Mouse (Mus musculus): ENCODE measurements at regions not wholly inside any gene's neighbourhood (a gene's known extent, or its start where the extent isn't known, plus 50 kb on each side); places are given as distances from the start of the nearest gene placed in this dataset.
"Not testable (repeated sequence)": the region's sequence is repeated elsewhere in the genome, so short reads cannot be mapped to it uniquely, and the experiment has no call there.

DNA sequence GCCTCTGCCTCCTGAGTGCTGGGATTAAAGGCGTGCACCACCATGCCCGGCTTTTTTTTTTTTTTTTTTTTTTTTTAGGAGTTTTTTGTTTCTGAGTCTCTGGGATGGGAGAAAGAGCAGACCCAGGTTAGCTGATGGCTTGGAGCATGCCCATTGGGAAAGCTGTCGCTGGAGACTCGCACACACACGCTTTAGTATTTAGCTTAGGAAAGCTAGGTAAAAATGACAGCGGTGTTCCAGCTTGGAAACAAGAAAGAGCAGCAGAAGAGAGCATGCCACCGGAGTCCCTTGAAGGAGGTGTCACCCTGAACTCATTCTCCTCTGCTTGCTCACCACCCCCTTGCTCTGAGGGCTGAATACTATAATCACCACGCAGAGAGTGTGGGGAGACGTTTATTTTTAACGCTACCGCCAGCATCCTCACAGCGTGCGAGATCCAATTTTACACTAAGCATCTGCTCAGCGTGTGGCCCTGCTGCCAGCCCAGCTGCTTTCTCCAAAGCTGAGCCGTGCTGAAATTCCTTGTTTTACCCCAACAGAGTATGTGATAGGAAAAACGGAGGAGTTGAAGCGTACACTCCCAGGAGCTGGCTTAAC is 95.9 kb upstream of the Map3k1 start:
- peak; percentile 84 to 95 for DNase-seq (ENCODE audit: low spot score in 2 of 2)

DNA sequence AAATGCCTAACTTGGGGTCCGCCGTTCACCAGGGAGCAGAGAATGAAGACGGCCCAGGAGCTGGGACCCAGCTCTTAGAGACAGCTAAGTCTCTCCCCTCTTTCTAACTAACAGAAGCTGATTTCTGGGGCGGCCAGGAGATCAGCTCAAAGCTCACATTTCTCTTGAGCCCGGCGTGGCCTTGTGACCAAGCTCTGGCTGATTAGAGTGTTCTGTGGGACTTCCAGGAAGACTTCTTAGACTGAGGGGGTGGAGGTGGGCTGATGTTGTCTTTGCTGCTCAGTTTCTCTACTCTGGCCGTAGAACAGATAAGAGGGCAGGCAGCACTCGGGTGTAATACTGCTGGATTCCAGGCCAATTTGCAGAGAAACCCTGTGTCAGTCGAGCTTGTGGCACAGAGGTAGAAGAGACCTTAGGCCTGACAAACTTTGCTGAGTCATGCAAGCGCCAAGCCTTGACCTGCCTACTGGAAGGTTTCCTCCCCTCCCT is 96.5 kb upstream of the Map3k1 start:
- no peak for DNase-seq (ENCODE audit: low spot score in 2 of 2)

DNA sequence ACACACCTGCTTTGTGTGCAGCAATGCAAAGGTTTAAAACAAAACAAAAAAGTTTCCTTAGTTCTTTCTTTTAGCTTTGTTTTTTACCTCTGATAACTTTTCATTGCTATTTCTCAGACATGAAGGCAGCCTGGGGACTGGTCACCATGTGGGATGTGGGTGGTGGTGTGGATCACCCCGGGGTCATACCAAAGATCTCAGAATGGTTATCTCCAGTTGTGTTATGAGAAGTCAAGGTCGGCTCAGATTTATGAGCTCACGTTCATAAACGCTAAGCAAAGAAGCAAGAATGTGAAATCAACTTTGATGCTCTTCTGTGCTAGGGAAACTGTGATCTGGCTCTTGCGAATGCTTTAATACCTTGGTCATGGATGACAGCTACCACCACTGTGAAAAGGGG is 102.3 kb upstream of the Map3k1 start:
- DNase-seq (ENCODE audit: low spot score in 2 of 2), result no peak

DNA sequence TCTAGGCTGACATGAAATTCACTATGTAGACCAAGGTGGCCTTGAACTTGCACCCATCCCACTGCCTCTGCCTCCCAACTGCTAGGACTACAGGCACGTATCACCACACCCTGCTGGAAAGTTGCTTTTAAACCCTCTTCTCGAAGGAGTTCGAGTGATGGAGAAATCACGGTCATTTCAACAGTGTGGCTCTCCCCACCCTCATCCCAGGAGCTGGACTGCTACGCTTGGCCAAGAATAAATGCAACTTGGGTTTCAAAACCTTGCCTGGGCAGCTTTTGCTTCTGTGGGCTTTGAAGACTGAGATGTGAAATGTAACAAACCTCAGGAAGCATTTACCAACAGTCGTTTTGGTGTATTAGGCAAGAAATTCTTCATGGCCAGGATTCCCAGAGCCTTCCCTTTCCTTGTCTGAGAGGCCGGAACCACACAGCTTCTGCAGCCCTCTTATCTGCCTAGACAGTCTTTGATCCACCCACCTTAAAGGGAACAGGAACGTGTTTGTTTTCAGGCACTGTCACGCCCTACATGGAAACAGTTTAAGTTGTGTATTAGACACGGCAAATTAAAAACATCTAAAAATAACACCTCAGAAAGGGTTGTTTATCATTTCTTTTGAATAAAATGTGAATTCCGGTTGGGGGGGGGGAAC is 103.0 kb upstream of the Map3k1 start:
- no peak for DNase-seq (ENCODE audit: low spot score in 2 of 2)

DNA sequence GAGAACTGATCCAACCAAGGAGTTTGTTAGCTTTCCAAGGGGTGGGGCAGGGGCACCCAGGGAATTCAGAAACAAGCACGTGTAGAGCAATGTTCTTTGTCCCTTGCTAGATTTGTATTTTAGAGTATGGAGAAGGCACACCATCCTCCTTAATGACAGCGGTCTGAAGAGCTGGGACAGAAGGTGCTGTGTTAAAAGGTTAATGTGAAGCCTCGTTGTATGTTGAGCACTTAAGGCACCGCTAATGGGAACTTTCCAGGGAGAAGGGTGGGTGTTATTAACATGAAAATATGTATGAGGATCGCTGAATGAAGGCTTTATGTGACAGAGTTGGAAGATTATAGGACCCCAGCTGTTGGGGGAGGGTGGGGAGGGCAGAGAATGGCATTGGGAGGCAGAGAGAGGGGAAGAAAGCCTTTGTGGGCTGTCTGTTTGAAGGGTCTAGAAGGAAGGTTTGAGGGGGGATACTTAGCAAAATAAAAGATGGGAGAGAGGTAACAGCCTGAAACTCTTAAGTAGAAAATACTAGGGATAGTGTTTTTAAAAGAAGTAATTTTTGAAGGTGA is 105.6 kb upstream of the Map3k1 start:
- no peak for DNase-seq (ENCODE audit: low spot score in 2 of 2)

DNA sequence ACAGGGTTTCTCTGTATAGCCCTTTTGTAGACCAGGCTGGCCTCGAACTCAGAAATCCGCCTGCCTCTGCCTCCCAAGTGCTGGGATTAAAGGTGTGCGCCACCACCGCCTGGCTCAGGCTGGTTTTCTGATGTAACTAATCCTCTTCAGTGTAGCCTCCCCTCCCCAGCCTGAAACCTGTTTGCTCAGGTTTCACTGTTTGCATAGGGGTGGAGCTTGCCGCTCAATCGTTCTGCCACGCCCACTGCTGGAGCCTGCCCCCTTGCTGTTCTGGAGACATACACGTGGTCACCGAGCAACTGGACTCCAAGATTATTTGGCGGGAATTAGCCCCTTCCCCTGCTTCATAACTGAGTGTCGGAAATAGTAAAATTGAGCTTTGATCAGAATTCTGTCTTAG is 110.6 kb upstream of the Map3k1 start:
- not testable (repeated sequence) for DNase-seq (ENCODE audit: low spot score in 2 of 2)

DNA sequence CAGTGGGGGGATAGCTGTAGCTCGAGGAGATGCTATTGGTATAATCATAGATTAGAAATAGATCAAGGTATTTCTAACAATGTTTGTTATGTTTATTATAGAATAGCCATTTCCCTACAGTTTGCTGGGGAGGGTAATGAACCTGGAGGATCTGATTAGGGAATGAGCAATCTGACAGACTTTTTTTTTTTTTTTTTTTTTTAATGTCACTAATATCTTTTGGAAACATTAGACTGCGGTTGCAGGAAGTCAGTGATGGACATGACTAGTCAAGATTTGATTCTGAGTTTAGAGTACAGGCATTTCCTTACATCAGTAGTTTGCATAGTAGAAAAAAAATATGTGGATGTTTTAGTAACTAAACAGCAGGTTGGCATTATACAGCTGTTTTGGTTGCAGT is 111.7 kb upstream of the Map3k1 start:
- DNase-seq (ENCODE audit: low spot score in 2 of 2), result no peak

DNA sequence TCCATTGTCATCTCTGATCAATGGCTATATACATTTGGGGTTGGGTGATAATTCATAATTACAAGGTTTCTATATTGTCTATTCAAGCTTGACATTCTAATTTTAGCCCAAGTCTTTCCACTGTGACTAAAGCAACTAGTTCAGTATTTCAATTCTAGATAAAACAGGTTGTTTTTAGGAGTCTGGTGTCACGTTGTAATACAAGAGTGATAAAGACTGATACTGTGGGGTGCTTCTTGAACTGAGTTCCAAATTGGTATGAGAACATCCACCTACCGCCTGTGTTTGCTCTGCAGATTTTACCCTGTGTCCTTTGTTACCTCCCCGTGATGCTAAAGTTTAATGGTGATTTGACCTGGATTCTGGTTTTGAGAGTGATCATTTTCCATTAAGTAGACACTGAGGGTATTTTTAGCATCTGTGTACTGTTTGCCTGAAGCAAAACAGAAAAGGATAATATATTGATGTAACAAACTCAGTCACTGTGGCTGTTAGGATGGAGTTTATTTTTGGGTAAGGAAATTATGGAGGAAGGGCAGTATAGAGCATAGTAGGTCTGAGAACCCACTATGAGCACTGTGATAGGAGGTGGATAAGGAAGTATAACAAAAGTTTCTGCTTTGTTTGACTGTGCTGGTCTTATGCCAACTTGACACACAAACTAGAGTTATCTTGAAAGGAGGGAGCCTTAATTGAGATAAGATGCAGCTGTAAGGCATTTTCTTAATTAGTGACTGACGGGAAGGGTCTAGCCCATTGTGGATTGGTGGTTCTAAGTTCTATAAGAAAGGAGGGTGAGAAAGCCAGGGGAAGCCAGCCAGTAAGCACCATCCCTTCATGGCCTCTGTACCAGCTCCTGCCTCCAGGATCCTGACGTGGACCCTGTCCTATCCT is 112.6 kb upstream of the Map3k1 start:
- no peak for DNase-seq (ENCODE audit: low spot score in 2 of 2)

DNA sequence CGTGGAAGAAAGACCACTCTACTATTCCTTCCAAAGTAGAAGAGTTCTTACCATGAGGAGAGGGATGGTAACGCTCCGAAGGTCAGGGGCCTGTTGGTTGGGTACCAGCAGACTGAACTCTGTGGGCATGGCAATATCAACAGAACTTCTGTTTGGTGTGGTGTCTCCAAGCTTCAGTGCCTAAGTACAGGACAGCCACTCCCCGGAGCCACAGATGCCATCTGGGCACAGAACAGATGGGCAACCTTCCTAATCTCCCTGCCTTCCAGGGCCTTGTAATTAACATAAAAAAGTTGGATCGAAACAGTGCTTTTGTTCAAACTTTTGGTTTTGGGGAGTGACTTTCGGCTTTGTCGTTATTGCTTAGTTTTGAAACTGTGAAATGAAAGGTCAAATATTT is 116.6 kb upstream of the Map3k1 start:
- no peak for DNase-seq (ENCODE audit: low spot score in 2 of 2)

DNA sequence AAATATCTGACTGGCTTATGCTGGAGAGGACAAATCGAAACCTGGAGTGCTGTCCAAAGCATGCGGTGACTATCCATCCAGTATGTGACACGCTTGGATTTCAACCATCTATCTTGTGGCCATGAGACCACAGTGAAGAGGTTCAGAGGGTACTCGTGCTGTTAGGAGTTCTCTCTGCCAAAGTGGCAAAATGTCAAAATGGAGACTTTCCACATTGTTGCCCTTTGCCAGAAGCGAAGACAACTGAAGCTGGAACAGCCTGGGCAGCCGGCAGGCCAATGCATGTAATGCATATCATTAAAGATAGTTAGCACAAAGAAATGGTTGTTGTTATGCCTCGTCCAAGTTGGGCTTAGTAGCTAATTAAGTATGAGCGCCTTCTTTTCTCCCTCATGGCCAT is 118.0 kb upstream of the Map3k1 start:
- no peak for DNase-seq (ENCODE audit: low spot score in 2 of 2)

DNA sequence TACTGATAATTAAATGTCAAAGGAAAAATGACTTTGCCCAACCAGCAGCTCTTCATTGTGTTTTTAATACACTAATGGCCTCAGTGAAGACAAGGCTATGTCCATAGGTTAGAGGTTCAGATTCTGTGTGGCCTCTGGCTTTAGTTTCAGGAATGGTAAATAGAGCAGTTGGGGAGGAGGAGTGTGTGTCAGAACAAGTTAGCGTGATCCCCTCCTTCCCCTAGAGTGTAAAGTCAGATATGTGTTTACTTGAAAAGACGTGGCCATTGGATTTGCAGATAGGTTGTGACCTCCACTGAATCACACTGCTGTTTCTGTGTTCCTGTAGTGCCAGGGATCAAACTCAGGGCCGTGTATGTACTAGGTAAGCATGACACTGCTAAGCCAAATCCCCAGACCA is 118.7 kb upstream of the Map3k1 start:
- no peak for DNase-seq (ENCODE audit: low spot score in 2 of 2)

DNA sequence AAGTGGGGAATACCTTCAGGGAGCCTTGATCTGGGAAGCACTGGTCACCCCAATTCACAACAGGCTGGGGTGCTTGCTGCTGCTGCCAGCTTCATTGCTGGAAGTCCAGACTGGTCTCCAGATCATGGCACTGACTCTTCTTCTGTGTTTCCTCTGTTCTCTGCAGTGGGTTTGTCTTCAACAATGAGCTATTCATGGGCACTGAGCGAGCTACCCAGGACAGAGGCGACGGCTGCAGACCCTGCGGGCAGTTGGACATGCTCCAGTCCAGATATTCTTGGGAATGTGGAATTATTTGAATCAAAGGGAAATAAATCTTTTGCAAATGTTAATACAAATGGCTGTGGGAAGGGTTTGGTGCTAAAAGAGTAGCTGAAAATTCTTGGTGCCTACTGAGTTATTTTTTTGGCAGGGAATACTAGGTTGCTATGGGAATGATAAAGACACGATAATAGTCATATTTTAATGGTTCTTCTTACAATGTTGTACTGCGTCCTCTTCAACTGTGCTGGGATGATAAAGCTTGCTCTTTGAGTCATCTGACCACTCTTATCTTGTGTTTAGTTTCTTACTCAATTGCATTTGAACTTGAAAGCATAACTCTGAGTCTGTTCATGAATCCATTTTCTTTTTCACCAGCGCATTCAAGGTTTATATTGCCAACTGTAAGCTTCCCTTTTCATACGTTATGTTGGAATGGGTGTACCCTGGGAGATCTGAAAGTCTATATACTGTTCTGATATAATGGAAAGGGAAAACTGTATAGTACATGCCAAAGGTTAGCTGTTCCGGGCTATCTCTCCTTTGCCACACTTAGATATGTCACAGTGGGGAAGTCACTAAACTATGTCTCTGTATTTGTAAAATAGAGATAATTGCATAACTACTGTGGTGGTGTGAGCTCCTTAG is 120.1 kb upstream of the Map3k1 start:
- DNase-seq (ENCODE audit: low spot score in 2 of 2), result no peak

DNA sequence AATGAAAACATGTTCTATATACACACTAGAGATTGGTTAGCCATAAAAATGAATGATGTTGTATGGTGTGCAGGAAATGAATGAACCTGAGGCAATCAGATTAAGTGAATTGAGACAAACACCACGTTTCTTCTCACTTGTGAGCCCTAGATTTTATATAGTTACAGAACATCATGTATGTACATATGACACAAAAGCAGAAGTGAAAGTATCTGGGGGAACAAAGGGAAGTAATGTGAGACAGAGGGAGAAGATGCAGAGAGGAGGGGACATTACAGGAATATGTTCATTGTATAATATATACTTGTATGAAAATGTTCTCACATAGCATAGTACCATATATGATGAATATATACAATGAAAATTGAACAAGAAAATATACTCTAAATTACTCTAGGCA is 121.1 kb upstream of the Map3k1 start:
- DNase-seq (ENCODE audit: low spot score in 2 of 2), result no peak

DNA sequence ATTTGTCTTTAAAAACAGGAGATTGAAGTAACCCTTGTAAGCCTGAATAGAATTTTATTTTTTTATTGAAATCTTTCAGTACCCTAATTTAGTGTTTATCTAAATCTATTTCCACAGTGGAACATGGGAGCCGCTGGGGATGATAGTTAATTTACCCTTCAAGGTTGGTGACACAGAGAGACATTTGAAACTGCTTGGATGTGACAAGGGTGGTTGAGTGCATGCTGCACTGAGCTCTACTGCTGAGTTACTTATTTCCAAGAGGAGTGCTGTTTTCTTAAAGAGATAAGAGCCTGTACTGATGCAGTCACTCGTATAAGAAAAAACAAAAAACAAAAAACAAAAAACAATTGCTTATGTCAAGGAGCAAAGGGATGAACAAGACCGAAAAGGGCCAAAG is 123.7 kb upstream of the Map3k1 start:
- DNase-seq (ENCODE audit: low spot score in 2 of 2), result no peak

DNA sequence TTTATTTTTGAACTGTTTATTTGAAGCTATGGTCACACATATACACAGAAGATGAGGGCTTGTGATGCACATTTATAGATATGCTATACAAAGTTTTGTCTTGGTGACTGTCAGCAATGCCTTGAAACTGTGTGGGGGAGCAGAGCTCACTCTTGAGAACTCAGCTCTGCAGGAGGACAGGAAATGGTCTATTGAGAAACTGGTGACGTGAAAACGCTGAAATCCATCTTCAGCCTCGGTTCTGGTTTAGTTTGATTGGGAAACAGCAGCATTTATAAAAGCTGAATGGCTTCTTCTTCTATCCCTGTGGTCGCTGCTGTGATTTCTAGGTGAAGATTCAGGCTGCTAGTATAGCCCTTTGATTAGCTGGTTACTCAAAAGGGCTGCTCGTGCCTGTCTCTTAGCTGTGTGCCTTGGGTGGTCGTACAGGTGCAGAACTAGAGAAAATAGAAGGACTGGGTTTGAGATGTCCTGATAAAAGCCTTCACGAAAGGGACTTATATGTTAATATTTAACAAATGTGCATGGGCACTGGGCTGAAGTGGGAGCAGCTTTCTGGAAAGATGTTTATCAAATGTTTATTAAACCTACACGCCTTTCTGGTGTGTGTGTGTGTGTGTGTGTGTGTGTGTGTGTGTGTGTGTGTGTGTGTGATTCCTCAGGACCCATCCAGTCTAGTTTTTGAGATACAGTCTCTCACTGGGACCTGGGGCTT is 124.9 kb upstream of the Map3k1 start:
- no peak for DNase-seq (ENCODE audit: low spot score in 2 of 2)

DNA sequence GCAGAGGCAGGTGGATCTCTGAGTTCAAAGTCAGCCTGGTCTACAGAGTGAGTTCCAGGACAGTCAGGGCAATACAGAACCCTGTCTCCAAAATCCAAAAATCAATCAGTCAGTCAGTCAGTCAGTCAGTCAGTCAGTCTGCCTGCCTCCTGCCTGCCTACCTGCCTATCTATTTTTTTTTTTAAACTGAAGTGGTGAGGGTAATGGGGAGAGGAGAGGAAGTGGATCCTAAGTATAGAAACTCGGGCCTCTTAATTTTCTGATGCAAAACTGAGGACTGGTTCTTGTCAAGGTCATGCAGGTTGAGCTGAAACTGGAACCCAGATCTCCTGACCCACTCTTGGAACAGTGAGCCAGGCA is 126.9 kb upstream of the Map3k1 start:
- DNase-seq (ENCODE audit: low spot score in 2 of 2), result no peak

DNA sequence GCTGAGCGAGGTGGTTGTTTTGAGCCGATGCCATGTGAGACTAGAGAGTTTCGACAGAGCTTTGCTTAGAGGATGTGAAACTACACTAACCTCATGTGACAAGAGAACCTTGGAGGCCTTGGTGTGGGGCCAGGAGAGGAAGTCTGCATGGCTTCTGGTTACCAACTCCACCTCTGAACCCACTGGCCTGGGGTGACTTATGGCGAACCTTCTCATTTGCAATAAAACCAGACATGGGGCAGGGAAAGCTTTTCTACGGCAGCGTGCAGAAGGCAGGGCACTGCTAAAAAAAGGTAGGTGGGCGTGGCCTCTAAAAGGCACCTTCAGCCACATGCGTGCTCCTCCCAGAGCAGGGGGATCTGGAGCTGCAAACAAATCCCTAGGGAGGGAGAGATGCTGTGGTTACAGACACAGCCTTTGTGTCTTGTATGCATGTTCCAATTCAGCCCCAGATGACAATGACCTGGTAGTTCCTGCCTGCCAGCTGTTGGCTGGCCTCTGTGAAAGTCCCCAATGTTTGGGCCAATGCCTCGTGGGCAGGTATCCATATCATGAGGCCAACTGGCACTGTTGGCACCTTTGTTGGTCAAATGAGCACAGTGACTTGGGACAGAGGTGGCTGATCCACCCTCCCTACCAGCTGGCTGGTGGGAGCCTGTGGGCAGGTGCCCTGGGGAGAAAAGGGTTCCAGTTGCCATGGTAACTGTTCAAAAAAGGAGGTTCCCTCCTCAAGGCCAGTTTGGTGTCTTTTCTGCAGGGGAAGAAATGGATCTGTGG is 127.5 kb upstream of the Map3k1 start:
- DNase-seq (ENCODE audit: low spot score in 2 of 2), result peak in 1 of 2 experiments; percentile 13

DNA sequence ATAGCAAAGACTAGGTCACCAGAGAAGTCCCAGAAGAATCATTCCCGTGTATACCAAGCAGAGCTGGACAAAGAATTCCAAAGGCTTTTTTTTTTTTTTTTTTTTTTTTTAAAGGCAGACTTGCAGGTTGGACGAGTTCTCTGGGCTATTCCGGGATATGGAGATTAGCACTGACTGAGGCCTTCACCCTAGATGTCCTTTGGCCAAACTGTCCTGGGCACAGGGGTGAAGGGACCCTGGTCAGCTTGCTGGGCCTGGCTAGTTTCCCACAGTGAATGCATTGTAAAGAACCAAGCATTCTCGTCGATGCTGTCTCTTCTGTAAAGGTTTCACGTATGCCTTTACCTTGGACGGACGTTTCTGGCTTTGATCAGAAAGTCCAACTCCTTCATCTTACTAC is 128.2 kb upstream of the Map3k1 start:
- DNase-seq (ENCODE audit: low spot score in 2 of 2), result no peak

DNA sequence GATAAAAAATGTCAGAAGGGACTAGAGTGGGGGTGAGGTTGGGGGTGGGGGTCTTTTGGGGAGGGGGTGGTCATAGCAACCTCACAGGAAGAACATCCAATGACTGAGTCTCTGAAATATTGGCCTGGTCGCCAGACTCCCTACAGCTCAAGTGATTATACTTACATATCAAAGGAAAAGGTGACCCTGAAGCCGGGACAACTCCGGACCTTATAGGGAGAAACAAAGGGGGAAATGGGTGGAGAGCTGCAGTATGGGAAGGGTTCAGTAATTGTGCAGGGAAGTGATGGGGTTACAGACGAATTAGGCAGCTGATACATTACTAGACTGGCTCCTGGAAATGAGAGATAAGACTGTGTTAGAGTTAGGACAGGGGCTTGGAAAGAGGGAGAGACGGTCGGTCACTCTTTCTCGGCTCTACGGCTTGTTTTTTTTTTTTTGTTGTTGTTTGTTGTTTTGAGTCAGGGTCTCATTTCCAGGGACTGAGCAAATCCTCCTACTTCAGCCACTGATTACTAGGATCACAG is 130.2 kb upstream of the Map3k1 start:
- DNase-seq (ENCODE audit: low spot score in 2 of 2), result no peak
